Mouse (Mus musculus) cerebellum, postnatal 14 days (tissue): ENCODE results near the gene Ccdc80.

Experiments
- DNase-seq, 2 experiments: peaks; one replicate each; pipeline ENCODE4 v3.0.0; 2021; ENCODE audit warnings: mixed read lengths in 2 of 2

Gene Ccdc80

GRCm38 (mm10) chr16:45118760-45119159, 25.6 kb downstream of the Ccdc80 start:
- DNase-seq = no peak

- DNase-seq = peak; percentile 85 to 88
Observed at GRCm38 (mm10) chr16:45120844-45121425, 27.7 kb downstream of the Ccdc80 start.

- DNase-seq = peak; percentile 43
Observed at GRCm38 (mm10) chr16:45122571-45122970, 29.4 kb downstream of the Ccdc80 start.

- DNase-seq = no peak
Observed at GRCm38 (mm10) chr16:45124230-45125203, 31.3 kb downstream of the Ccdc80 start.

- no peak for DNase-seq
Observed at GRCm38 (mm10) chr16:45127936-45128710, 34.9 kb downstream of the Ccdc80 start.

- no peak for DNase-seq
Observed at GRCm38 (mm10) chr16:45141711-45142110, 48.5 kb downstream of the Ccdc80 start.

- DNase-seq = no peak
Observed at GRCm38 (mm10) chr16:45142565-45142964, 49.4 kb downstream of the Ccdc80 start.

- no peak for DNase-seq
Observed at GRCm38 (mm10) chr16:45145119-45145518, 51.9 kb downstream of the Ccdc80 start.

GRCm38 (mm10) chr16:45148488-45149082, 55.4 kb downstream of the Ccdc80 start:
- no peak for DNase-seq

GRCm38 (mm10) chr16:45154741-45155250, 61.6 kb downstream of the Ccdc80 start:
- no peak for DNase-seq

- peak; percentile 87 to 88 for DNase-seq
Observed at GRCm38 (mm10) chr16:45158136-45158521, 64.9 kb downstream of the Ccdc80 start.

- DNase-seq = peak; percentile 96 to 97
Observed at GRCm38 (mm10) chr16:45158522-45159388, 65.6 kb downstream of the Ccdc80 start, which contains the start of the genes Slc35a5 and Atg3. TSS of gene Slc35a5 (minus strand) at chr16:45158706. TSS of gene Atg3 (plus strand) at chr16:45158785.

GRCm38 (mm10) chr16:45159389-45159716, 66.2 kb downstream of the Ccdc80 start:
- no peak for DNase-seq
